Mouse (Mus musculus) midbrain, embryonic 15.5 days (tissue): ENCODE results near the gene Snx12. TPM values are rescaled to one million over a fixed set of nuclear protein-coding genes. Genes with fewer than 3 reads are reported as not detected.
"Not testable (repeated sequence)": the region's sequence is repeated elsewhere in the genome, so short reads cannot be mapped to it uniquely, and the experiment has no call there.

Source experiments
- ATAC-seq: fragments of 200-750 bp; cut with Nextera tagmentation; replicated peaks from 2 replicates; pipeline ENCODE4 v1.8.0; 2017; ENCODE audit warnings: moderate TSS enrichment
- H3K27ac ChIP-seq: fragments of 300-500 bp; sonication (generic); 2 replicates; pipeline ENCODE4 v1.5.1; 2015; ENCODE audit warnings: mild to moderate bottlenecking, inconsistent platforms
- H3K27me3 ChIP-seq: fragments of 300-500 bp; sonication (generic); replicated peaks from 2 replicates; pipeline ENCODE4 v1.6.1; 2015; ENCODE audit warnings: inconsistent platforms
- H3K36me3 ChIP-seq: fragments of 300-500 bp; sonication (generic); replicated peaks from 2 replicates; pipeline ENCODE4 v1.6.1; 2015; ENCODE audit warnings: inconsistent platforms
- H3K4me1 ChIP-seq: fragments of 300-500 bp; sonication (generic); 2 replicates; pipeline ENCODE4 v1.6.1; 2015; ENCODE audit warnings: inconsistent platforms
- H3K4me2 ChIP-seq: fragments of 300-500 bp; sonication (generic); 2 replicates; pipeline ENCODE4 v1.6.1; 2015; ENCODE audit warnings: inconsistent platforms, mild to moderate bottlenecking, moderate library complexity
- H3K4me3 ChIP-seq: fragments of 300-500 bp; sonication (generic); 2 replicates; pipeline ENCODE4 v1.5.1; 2015; ENCODE audit warnings: mild to moderate bottlenecking, inconsistent platforms
- H3K9ac ChIP-seq: fragments of 300-500 bp; sonication (generic); 2 replicates; pipeline ENCODE4 v1.6.1; 2015; ENCODE audit warnings: mild to moderate bottlenecking, inconsistent platforms
- H3K9me3 ChIP-seq: fragments of 300-500 bp; sonication (generic); 2 replicates; pipeline ENCODE4 v1.6.1; 2016; ENCODE audit warnings: inconsistent platforms
- WGBS: fragments of 180-500 bp; shearing (Covaris S2); methylation state at CpG from one replicate; pipeline ENCODE4 v1.1.7; 2015; ENCODE audit warnings: mixed read lengths; 5-methylcytosine and 5-hydroxymethylcytosine counted together
- polyA plus RNA-seq: library from polyadenylated mRNA; unstranded; fragments of >200 nt; fragmentation: Nextera tagmentation; extraction: Ambion mirVana; gene quantifications from 2 replicates; pipeline ENCODE4 v1.2.1, GENCODE M21; 2015

Snx12 gene
- polyA plus RNA-seq, 1 experiment from 2014 or later = 45.1 TPM

DNA sequence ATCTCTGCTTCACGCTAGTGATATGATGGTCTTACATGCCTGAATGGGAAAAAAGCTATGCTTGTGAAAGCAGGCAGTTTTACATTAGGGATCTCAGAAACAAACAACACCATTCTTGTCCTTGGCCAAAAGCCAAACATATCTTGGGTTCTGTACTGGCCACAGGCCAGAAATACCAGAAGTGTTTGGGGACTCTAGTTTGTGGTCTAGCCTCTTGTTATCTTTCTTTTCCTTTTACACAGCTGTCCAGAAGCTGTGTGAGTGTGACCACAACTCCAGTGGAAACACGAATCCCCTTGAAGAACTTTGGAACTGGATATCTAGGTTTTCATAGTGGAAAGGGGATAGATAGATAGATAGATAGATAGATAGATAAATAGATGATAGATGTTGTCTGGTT is 95.4 kb downstream of the Snx12 start:
- no peak for ATAC-seq
- H3K9me3 ChIP-seq = no peaks in the 10 kb centered on the region
- no peak overlapping the region for H3K9ac ChIP-seq
- no peak overlapping the region for H3K27ac ChIP-seq
- H3K27me3 ChIP-seq = no peaks in the 10 kb centered on the region
- H3K4me2 ChIP-seq = no peak overlapping the region
- H3K4me3 ChIP-seq = no peak overlapping the region
- H3K4me1 ChIP-seq = no peaks in the 10 kb centered on the region
- no peaks in the 10 kb centered on the region for H3K36me3 ChIP-seq
- 80% methylated on average over 2 of the region's 2 CpGs for WGBS

DNA sequence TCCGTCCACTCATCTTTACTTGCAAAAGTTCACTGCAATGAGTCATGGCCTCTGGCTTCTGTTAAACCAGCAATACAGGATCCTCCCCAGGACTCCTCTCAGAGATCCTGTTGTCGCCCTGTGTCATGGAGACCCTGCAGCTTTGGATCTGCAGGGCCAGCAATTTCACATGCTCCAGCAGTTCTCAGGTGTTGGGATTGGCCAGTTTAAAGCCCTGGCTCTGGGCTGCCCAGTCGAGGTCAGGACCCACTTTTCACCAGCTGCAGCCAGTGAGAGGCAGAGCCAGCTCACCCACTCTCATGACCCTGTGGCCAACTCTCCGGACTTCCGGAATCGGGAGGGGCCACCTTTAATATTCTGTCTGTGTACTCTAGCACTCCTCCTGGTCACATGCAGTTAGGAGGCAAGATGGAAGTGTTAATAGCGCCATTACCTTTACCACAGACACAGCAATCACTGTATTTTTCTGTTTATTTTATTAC is 95.8 kb downstream of the Snx12 start:
- no peak overlapping the region for H3K4me2 ChIP-seq
- H3K36me3 ChIP-seq = no peaks in the 10 kb centered on the region
- no peaks in the 10 kb centered on the region for H3K9me3 ChIP-seq
- no peak overlapping the region for H3K9ac ChIP-seq
- no peak overlapping the region for H3K4me3 ChIP-seq
- 79% methylated on average over 7 of the region's 7 CpGs for WGBS
- no peaks in the 10 kb centered on the region for H3K27me3 ChIP-seq
- H3K27ac ChIP-seq = no peak overlapping the region
- no peaks in the 10 kb centered on the region for H3K4me1 ChIP-seq
- no peak for ATAC-seq

DNA sequence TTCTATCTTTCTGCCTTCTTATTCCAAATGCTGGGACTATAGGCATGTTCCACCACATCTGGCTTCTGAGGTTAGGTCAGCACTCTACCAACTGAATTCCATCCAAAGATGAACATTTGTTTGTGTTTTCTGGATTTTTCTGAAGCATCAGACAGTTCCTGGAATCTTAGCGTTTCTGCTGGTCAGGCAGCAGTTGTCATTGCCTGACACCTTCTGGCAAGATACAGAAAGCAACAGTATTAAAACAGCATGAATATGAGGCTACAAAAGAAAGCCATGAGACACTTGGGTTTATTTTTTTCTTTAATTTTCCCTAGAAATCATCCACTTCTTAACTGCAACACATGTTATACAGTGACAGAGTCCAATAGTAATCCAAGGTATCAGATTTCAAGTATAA is 101.8 kb downstream of the Snx12 start:
- ATAC-seq = no peak
- Histone ChIP-seq H3K9ac (no peak overlapping the region), H3K4me3 (no peak overlapping the region), H3K4me1 (no peaks in the 10 kb centered on the region), H3K27me3 (no peaks in the 10 kb centered on the region), H3K4me2 (no peak overlapping the region), H3K9me3 (no peaks in the 10 kb centered on the region), H3K27ac (no peak overlapping the region), H3K36me3 (no peaks in the 10 kb centered on the region)
- 38% methylated on average over 1 of the region's 1 CpGs for WGBS

DNA sequence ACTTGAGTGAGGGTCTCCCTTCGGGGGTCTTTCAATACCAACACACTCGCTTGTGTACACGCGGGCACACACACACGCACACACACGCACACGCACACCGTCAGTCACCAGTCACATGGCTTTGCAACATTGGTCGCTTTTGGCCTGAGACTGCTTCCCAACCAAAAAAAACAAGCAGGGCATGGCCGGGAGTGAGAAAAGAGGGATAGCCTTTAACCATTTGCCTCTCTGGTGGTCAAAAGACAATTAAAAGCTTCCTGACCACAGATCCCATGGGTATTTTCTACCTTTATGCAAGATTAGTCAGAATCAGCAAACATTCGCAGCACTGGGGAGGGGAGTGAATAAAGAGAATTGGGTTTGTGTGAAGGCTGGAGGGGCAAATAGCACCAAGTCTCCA is 136.4 kb downstream of the Snx12 start, which contains the start of gene Slc7a3:
Slc7a3 (minus strand) TSS at position 101 of the 400 bp plus-strand sequence.
- 51% methylated on average over 11 of the region's 11 CpGs for WGBS
- H3K4me2 ChIP-seq = peak within 1 kb of the TSS; percentile 61
- H3K4me1 ChIP-seq = no peaks in the 10 kb centered on the region
- peak within 1 kb of the TSS; percentile 34 for H3K4me3 ChIP-seq
- H3K9ac ChIP-seq = no peak within 1 kb of the TSS
- H3K27me3 ChIP-seq = peaks cover 4% of the 10 kb centered on the region; the same call in 1 of the 2 replicates
- no peak; the same call in 1 of the 2 replicates for ATAC-seq
- no peaks in the 10 kb centered on the region for H3K36me3 ChIP-seq
- no peak within 1 kb of the TSS for H3K27ac ChIP-seq
- no peaks in the 10 kb centered on the region for H3K9me3 ChIP-seq

DNA sequence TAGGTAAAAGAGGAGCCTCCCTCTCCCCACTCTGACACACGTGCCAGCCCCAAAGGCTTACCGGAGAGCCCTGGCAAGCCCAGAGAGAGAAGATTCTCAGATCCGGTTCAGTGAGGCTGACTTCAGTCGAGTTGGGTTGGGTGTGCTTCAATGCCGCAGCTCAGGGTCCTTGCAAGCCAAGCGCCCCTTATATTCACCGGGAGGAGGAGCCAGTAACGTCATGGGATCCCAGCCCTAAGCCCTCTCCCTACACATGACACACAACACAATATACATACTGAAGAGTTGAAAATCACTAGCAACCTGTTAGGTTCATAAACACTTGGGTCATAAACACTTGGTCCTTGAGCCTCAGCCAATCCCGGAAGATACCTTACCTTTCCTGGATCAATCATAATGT is 137.2 kb downstream of the Snx12 start:
- Histone ChIP-seq H3K4me2 (peak overlapping the region; percentile 61), H3K4me3 (peak overlapping the region; percentile 34)
- not testable (repeated sequence) for H3K9ac ChIP-seq, H3K27ac ChIP-seq, H3K4me1 ChIP-seq, H3K36me3 ChIP-seq, H3K9me3 ChIP-seq, H3K27me3 ChIP-seq
- peak; percentile 82 for ATAC-seq
- 23% methylated on average over 9 of the region's 9 CpGs for WGBS

DNA sequence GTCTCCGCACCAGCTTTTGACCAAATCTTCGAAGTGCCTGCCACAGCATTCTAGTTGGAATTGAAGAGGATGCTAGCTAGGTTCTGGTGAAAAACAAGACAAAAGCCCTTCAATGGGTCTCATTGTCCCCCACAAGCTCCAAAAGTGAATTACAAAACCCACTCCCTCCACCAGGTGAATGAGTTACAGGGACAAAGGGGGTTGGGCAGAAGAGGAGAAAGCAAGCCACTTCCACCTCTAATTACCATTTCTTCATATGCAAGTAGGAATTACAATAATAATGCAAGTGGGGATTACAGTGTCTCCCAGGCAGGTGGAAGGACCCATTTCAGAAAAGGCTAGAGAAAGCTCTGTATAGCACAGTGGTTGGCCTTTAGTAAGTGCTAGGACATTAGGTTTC is 138.2 kb downstream of the Snx12 start:
- WGBS = 54% methylated on average over 2 of the region's 2 CpGs
- H3K27ac ChIP-seq = no peak overlapping the region
- H3K36me3 ChIP-seq = no peaks in the 10 kb centered on the region
- H3K9me3 ChIP-seq = no peaks in the 10 kb centered on the region
- no peaks in the 10 kb centered on the region for H3K4me1 ChIP-seq
- no peak for ATAC-seq
- H3K9ac ChIP-seq = no peak overlapping the region
- peak overlapping the region; percentile 61 for H3K4me2 ChIP-seq
- peaks cover 4% of the 10 kb centered on the region; the same call in 1 of the 2 replicates for H3K27me3 ChIP-seq
- H3K4me3 ChIP-seq = no peak overlapping the region

DNA sequence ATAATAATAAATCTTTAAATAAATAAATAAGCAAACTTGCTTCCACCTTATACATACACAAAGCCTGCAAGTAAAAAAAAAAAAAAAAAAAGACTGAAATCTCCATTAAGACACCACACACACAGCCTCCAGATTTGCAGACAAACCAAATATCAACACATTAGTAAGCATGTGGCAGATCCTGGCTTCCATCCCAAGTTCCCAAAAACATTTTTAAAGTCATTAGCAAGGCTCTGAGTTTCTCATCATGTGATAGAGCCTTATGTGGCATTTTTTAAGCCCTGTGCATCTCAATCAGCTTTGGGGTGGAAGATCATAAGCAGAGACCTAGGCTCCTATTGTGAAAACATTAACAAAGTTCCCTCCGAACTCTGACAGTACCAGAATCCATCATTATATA is 157.1 kb downstream of the Snx12 start:
- no peak for ATAC-seq
- no peak overlapping the region for H3K9ac ChIP-seq
- H3K27me3 ChIP-seq = no peaks in the 10 kb centered on the region
- WGBS = 66% methylated on average over 1 of the region's 1 CpGs
- no peak overlapping the region for H3K4me3 ChIP-seq
- H3K4me2 ChIP-seq = no peak overlapping the region
- no peaks in the 10 kb centered on the region for H3K9me3 ChIP-seq
- no peaks in the 10 kb centered on the region for H3K4me1 ChIP-seq
- no peak overlapping the region for H3K27ac ChIP-seq
- no peaks in the 10 kb centered on the region for H3K36me3 ChIP-seq

DNA sequence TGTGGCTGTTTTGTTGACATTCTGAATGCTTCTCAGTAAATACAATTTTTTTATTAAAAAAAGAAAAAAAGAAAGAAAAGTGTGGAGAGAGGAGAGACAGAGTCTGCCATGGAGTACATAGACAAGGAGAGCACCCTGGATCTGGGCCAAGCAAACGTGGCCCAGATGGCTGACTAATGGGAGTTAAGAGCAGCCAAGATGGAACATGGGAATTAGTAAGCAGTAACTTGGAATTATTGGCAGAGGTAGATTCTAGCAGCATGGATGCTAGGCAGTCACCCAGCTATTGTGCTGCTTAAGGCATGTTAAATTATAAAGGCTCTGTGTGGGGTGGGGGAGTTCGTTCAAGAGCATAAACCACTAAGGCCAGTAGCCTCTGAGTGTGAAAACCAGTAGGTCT is 158.9 kb downstream of the Snx12 start:
- H3K4me1 ChIP-seq = no peaks in the 10 kb centered on the region
- no peak overlapping the region for H3K9ac ChIP-seq
- no peak overlapping the region for H3K4me2 ChIP-seq
- ATAC-seq = no peak
- no peak overlapping the region for H3K4me3 ChIP-seq
- no peaks in the 10 kb centered on the region for H3K36me3 ChIP-seq
- 51% methylated on average over 2 of the region's 2 CpGs for WGBS
- H3K27ac ChIP-seq = no peak overlapping the region
- H3K27me3 ChIP-seq = no peaks in the 10 kb centered on the region
- H3K9me3 ChIP-seq = no peaks in the 10 kb centered on the region

DNA sequence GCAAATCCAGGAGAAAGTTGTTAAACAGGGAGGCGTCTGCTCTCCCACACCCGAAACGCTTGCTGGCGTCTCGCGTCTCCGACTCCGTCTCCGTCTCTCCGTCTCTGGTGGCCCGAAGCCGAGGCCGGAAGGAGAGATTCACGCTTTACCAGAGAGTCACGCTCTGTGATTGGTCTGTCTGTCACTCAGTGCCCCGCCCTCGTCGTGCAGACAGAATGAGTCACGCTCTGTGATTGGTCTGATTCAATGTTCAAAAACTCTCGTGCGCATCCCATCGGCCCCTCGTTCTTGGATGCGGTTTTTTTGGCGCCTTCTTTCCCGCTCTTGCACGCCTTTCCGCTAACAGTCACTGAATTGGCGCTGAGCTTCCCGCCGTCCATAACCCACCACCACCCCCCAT is 162.8 kb downstream of the Snx12 start, which contains the start of gene Tex11:
Tex11 (minus strand) TSS at position 127 of the 400 bp plus-strand sequence.
- no peak within 1 kb of the TSS for H3K4me2 ChIP-seq
- H3K36me3 ChIP-seq = no peaks in the 10 kb centered on the region
- H3K4me3 ChIP-seq = no peak within 1 kb of the TSS
- no peak within 1 kb of the TSS for H3K9ac ChIP-seq
- H3K27me3 ChIP-seq = no peaks in the 10 kb centered on the region
- no peak for ATAC-seq
- WGBS = 92% methylated on average over 31 of the region's 31 CpGs
- H3K4me1 ChIP-seq = no peaks in the 10 kb centered on the region
- no peak within 1 kb of the TSS for H3K27ac ChIP-seq
- no peaks in the 10 kb centered on the region for H3K9me3 ChIP-seq

Other genes with a start within 250 kb of the Snx12 start
- 0.09 TPM in 1 of 2 replicates, not detected in the other for gene Tex11, start 162.9 kb downstream of the Snx12 start, polyA plus RNA-seq
- 6.2 and 6.5 TPM in 2 replicates for gene Slc7a3, start 136.5 kb downstream of the Snx12 start, polyA plus RNA-seq
- gene Foxo4, start 32.0 kb upstream of the Snx12 start, polyA plus RNA-seq = 0.97 TPM in 2 replicates
- not detected in 2 replicates for gene Gm614, start 41.4 kb upstream of the Snx12 start, polyA plus RNA-seq
- 6.7 and 7.2 TPM in 2 replicates for gene Il2rg, start 45.7 kb upstream of the Snx12 start, polyA plus RNA-seq
- gene Gm20489, start 46.5 kb upstream of the Snx12 start, polyA plus RNA-seq = not detected in 2 replicates
- gene Med12, start 51.5 kb upstream of the Snx12 start, polyA plus RNA-seq = 26.6 and 29.1 TPM in 2 replicates
- gene Nlgn3, start 76.6 kb upstream of the Snx12 start, polyA plus RNA-seq = 89.5 and 90.3 TPM in 2 replicates
- gene Gjb1, start 153.8 kb upstream of the Snx12 start, polyA plus RNA-seq = 1.0 and 1.1 TPM in 2 replicates
- gene Zmym3, start 198.3 kb upstream of the Snx12 start, polyA plus RNA-seq = 94.3 and 102 TPM in 2 replicates
- gene Nono, start 206.8 kb upstream of the Snx12 start, polyA plus RNA-seq = 335 and 336 TPM in 2 replicates
- gene Itgb1bp2, start 226.5 kb upstream of the Snx12 start, polyA plus RNA-seq = 1.5 and 1.6 TPM in 2 replicates